Mouse (Mus musculus) brown adipose tissue, adult 24 weeks (tissue): ENCODE measurements around the gene Gm13275. TPM values are rescaled to one million over a fixed set of nuclear protein-coding genes. Genes with fewer than 3 reads are reported as not detected.
"Not testable (repeated sequence)": the region's sequence is repeated elsewhere in the genome, so short reads cannot be mapped to it uniquely, and the experiment has no call there.

Experiments used
- H3K27ac ChIP-seq: fragments of 200-500 bp; replicated peaks from 2 replicates; pipeline ENCODE4 v1.5.1; 2012; ENCODE audit warnings: low read depth, mild to moderate bottlenecking, low read length
- H3K4me1 ChIP-seq: fragments of 200-500 bp; 2 replicates; pipeline ENCODE4 v1.6.1; 2012; ENCODE audit warnings: low read length, mixed read lengths; ENCODE audit not compliant: control insufficient read depth, insufficient read depth, insufficient read length
- H3K4me3 ChIP-seq: fragments of 200-500 bp; 2 replicates; pipeline ENCODE4 v1.5.1; 2012; ENCODE audit warnings: low read depth, mild to moderate bottlenecking, low read length, moderate library complexity; ENCODE audit not compliant: insufficient read depth
- polyA plus RNA-seq: library from polyadenylated mRNA; stranded (reverse); fragments of >200 nt; gene quantifications from 2 replicates; pipeline ENCODE4 v1.2.4, GENCODE M21; 2012; ENCODE audit not compliant: missing spikeins, insufficient read depth, insufficient read length

Gene Gm13275
- polyA plus RNA-seq, 1 experiment, result not detected

DNA sequence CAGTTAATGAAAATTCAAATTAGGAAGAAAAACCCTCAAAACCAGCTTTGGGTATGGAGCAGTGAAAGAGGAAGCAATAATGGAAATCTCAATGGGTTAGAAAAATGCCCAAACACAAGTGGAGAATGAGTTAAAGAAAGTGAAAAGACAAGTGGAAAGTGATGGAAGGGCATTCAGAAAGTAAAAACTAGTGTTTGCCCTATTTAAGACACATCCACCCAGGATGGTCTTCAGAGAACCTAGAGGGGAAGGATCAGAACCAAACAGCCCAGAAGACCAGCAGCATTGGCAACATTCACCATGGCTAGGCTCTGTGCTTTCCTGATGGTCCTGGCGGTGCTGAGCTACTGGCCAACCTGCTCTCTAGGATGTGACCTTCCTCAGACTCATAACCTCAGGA lies 40.9 kb downstream of the Gm13275 start, which contains the start of gene Ifna5:
Gene Ifna5, plus strand, starts transcription at position 301 of the 400 bp plus-strand sequence.
- not testable (repeated sequence) for H3K4me1 ChIP-seq, H3K4me3 ChIP-seq, H3K27ac ChIP-seq

DNA sequence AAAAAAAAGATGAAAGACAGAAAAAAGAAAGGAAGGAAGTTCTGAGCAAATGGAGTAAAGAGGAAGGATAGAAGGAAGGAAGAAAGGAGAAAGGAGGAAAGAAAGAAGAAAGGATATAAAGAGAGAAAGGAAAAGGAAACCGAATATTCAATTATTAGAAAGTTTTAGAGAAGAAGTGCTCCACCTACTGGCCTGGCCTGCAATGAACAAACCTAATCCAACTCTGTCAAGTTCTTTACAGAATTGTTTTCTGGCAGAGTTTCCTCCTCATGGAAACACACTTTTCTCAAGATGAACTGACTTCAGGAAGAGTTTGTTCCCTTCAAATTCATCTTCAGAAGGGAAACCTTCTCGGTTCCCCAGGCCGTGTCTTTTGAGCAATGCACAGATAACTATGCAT lies 44.5 kb downstream of the Gm13275 start:
- no peak overlapping the region for H3K4me3 ChIP-seq
- H3K27ac ChIP-seq, result no peak overlapping the region
- no peaks in the 10 kb centered on the region for H3K4me1 ChIP-seq

DNA sequence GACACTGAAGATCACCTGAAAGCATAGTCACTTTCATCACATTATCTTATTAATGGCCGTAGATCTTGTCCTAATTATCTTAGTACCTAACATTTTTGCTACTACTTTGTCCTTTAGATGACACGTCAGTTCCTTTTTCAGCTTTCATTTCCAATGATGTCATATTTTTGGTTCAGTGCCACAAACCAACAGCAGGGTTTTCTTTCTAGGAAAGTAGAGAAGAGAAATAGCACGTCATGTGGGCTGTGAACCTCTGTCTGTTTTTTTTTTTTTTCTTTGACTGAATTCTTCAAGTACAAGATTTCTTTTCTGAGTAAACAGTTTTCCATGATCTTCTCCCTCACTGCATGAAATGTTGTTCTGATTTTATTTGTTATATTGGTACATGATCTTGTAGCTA lies 45.8 kb downstream of the Gm13275 start:
- Histone ChIP-seq H3K4me1 (no peaks in the 10 kb centered on the region), H3K27ac (no peak overlapping the region), H3K4me3 (no peak overlapping the region)

DNA sequence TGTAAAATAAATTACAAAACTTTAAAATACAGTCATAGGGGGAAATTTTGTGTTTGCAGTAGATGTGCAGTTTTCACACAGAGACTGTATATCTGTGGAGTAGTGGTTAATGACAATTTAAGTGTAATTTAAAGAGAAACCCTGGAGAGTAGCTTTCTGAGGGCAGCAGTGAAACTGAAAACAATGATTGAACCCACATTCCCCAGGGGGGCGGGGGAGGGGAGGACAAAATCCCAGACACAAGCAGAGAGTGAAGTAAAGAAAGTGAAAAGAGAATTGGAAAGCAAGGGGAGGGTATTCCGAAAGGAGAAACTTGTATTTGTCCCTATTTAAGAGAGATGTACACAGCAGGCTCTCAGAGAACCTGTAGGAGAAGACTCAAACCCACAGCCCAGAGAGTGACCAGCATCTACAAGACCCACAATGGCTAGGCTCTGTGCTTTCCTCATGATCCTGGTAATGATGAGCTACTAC lies 47.2 kb downstream of the Gm13275 start, which contains the start of gene Ifna4:
Gene Ifna4, plus strand, starts transcription at position 424 of the 474 bp plus-strand sequence.
- Histone ChIP-seq H3K4me1 (no peaks in the 10 kb centered on the region), H3K27ac (no peak within 1 kb of the TSS)

More for the DNA sequence above, 47.2 kb downstream of the Gm13275 start, which contains the start of gene Ifna4:
- no peak within 1 kb of the TSS for H3K4me3 ChIP-seq

Other genes with a start within 250 kb of the Gm13275 start
- not detected in 2 replicates for gene Ifna15, start 236.2 kb upstream of the Gm13275 start, polyA plus RNA-seq
- not detected in 2 replicates for gene Ifna14, start 222.7 kb upstream of the Gm13275 start, polyA plus RNA-seq
- gene Ifna9, start 202.1 kb upstream of the Gm13275 start, polyA plus RNA-seq, result not detected in 2 replicates
- gene Ifna12, start 191.1 kb upstream of the Gm13275 start, polyA plus RNA-seq, result not detected in 2 replicates
- gene C87499, start 160.1 kb upstream of the Gm13275 start, polyA plus RNA-seq, result not detected in 2 replicates
- not detected in 2 replicates for gene Ifna13, start 150.0 kb upstream of the Gm13275 start, polyA plus RNA-seq
- gene Ifna16, start 117.6 kb upstream of the Gm13275 start, polyA plus RNA-seq, result not detected in 2 replicates
- gene Ifna2, start 110.6 kb upstream of the Gm13275 start, polyA plus RNA-seq, result not detected in 2 replicates
- gene Ifnab, start 103.1 kb upstream of the Gm13275 start, polyA plus RNA-seq, result not detected in 2 replicates
- gene Gm26566, start 72.7 kb upstream of the Gm13275 start, polyA plus RNA-seq, result not detected in 2 replicates
- 37.8 and 44.9 TPM in 2 replicates for gene Klhl9, start 72.0 kb upstream of the Gm13275 start, polyA plus RNA-seq
- not detected in 2 replicates for gene Gm13271, start 39.6 kb upstream of the Gm13275 start, polyA plus RNA-seq
- not detected in 2 replicates for gene Gm13283, start 34.4 kb upstream of the Gm13275 start, polyA plus RNA-seq
- not detected in 2 replicates for gene Gm13290, start 20.7 kb upstream of the Gm13275 start, polyA plus RNA-seq
- gene Gm13289, start 17.6 kb upstream of the Gm13275 start, polyA plus RNA-seq, result not detected in 2 replicates
- not detected in 2 replicates for gene Gm13272, start 14.6 kb upstream of the Gm13275 start, polyA plus RNA-seq
- gene Ifnz, start 12.4 kb upstream of the Gm13275 start, polyA plus RNA-seq, result not detected in 2 replicates
- not detected in 2 replicates for gene Gm13276, start 8.8 kb upstream of the Gm13275 start, polyA plus RNA-seq
- not detected in 2 replicates for gene Gm13277, start 5.9 kb upstream of the Gm13275 start, polyA plus RNA-seq
- gene Gm13278, start 2.9 kb upstream of the Gm13275 start, polyA plus RNA-seq, result not detected in 2 replicates
- not detected in 2 replicates for gene Gm13279, start 2.9 kb downstream of the Gm13275 start, polyA plus RNA-seq
- gene Gm13285, start 5.2 kb downstream of the Gm13275 start, polyA plus RNA-seq, result not detected in 2 replicates
- gene Gm13287, start 8.8 kb downstream of the Gm13275 start, polyA plus RNA-seq, result not detected in 2 replicates
- not detected in 2 replicates for gene Gm13288, start 11.0 kb downstream of the Gm13275 start, polyA plus RNA-seq
- not detected in 2 replicates for gene Ifna7, start 21.7 kb downstream of the Gm13275 start, polyA plus RNA-seq
- gene Ifna11, start 25.5 kb downstream of the Gm13275 start, polyA plus RNA-seq, result not detected in 2 replicates
- gene Ifna6, start 32.9 kb downstream of the Gm13275 start, polyA plus RNA-seq, result not detected in 2 replicates
- not detected in 2 replicates for gene Ifna5, start 41.0 kb downstream of the Gm13275 start, polyA plus RNA-seq
- gene Ifna4, start 47.4 kb downstream of the Gm13275 start, polyA plus RNA-seq, result not detected in 2 replicates
- not detected in 2 replicates for gene Ifna1, start 55.6 kb downstream of the Gm13275 start, polyA plus RNA-seq
- not detected in 2 replicates for gene Ifne, start 85.7 kb downstream of the Gm13275 start, polyA plus RNA-seq